Mouse (Mus musculus) lung, embryonic 15.5 days (tissue): ENCODE measurements around the gene Hmgcl. TPM values are rescaled to one million over a fixed set of nuclear protein-coding genes. Genes with fewer than 3 reads are reported as not detected.
A peak's percentile ranks its signal among the peaks of the same experiment; 100 is the strongest.

Experiments
- ATAC-seq: fragments of 200-750 bp; cut with Nextera tagmentation; 2 replicates; pipeline ENCODE4 v1.8.0; 2017; ENCODE audit warnings: moderate number of reproducible peaks, borderline replicate concordance; ENCODE audit not compliant: low FRiP score, low TSS enrichment; ENCODE audit errors: extremely low read depth
- H3K27ac ChIP-seq: fragments of 300-500 bp; sonication (generic); 2 replicates; pipeline ENCODE4 v1.5.1; 2015; ENCODE audit warnings: moderate library complexity, mild to moderate bottlenecking, inconsistent platforms
- H3K27me3 ChIP-seq: fragments of 300-500 bp; sonication (generic); 2 replicates; pipeline ENCODE4 v1.6.1; 2015; ENCODE audit warnings: inconsistent platforms
- H3K36me3 ChIP-seq: fragments of 300-500 bp; sonication (generic); 2 replicates; pipeline ENCODE4 v1.6.1; 2015; ENCODE audit warnings: inconsistent platforms
- H3K4me1 ChIP-seq: fragments of 300-500 bp; sonication (generic); 2 replicates; pipeline ENCODE4 v1.6.1; 2015; ENCODE audit warnings: inconsistent platforms
- H3K4me2 ChIP-seq: fragments of 300-500 bp; sonication (generic); 2 replicates; pipeline ENCODE4 v1.6.1; 2015; ENCODE audit warnings: inconsistent platforms, mild to moderate bottlenecking, moderate library complexity
- H3K4me3 ChIP-seq: fragments of 300-500 bp; sonication (generic); 2 replicates; pipeline ENCODE4 v1.5.1; 2015; ENCODE audit warnings: mild to moderate bottlenecking, inconsistent platforms
- H3K9ac ChIP-seq: fragments of 300-500 bp; sonication (generic); 2 replicates; pipeline ENCODE4 v1.6.1; 2015; ENCODE audit warnings: inconsistent platforms
- H3K9me3 ChIP-seq: fragments of 300-500 bp; sonication (generic); 2 replicates; pipeline ENCODE4 v1.6.1; 2016; ENCODE audit warnings: inconsistent platforms
- WGBS: fragments of 180-500 bp; shearing (Covaris S2); methylation state at CpG from one replicate; pipeline ENCODE4 v1.1.7; 2015; 5-methylcytosine and 5-hydroxymethylcytosine counted together
- polyA plus RNA-seq: library from polyadenylated mRNA; unstranded; fragments of >200 nt; fragmentation: Nextera tagmentation; extraction: Ambion mirVana; gene quantifications from 2 replicates; pipeline ENCODE4 v1.2.1, GENCODE M21; 2015

Hmgcl gene
- 76.1 TPM in 2 replicates for polyA plus RNA-seq

DNA sequence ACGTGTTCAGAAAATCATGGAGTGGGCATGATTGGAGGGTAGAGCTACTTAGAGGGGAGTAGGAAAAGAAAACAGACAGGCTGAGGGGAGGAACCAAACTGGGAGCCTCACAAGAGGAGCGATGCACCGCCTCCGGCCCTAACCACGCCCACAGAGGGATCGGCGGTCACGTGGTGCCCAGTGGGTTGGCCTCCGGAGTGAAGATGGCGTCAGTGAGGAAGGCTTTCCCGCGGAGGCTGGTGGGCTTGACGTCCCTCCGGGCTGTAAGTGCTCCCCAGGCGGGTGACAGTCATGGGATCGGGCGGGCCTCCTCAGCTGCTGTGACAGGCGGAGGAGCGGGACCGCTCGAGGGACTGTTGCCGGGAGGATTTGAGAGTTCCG, at the start of gene Hmgcl:
Gene Hmgcl (plus strand): TSS at position 171 of the 381 bp plus-strand sequence.
- peak; percentile 94 for ATAC-seq
- Histone ChIP-seq H3K4me1 (peaks cover 29% of the 10 kb centered on the region), H3K9me3 (no peaks in the 10 kb centered on the region), H3K4me2 (peak within 1 kb of the TSS; percentile 85), H3K27me3 (no peaks in the 10 kb centered on the region), H3K4me3 (peak within 1 kb of the TSS; percentile 79), H3K36me3 (peaks cover 6% of the 10 kb centered on the region; the same call in 1 of the 2 replicates), H3K9ac (peak within 1 kb of the TSS; percentile 64), H3K27ac (peak within 1 kb of the TSS; percentile 65)
- WGBS, result under 1% methylated on average over 23 of the region's 23 CpGs

DNA sequence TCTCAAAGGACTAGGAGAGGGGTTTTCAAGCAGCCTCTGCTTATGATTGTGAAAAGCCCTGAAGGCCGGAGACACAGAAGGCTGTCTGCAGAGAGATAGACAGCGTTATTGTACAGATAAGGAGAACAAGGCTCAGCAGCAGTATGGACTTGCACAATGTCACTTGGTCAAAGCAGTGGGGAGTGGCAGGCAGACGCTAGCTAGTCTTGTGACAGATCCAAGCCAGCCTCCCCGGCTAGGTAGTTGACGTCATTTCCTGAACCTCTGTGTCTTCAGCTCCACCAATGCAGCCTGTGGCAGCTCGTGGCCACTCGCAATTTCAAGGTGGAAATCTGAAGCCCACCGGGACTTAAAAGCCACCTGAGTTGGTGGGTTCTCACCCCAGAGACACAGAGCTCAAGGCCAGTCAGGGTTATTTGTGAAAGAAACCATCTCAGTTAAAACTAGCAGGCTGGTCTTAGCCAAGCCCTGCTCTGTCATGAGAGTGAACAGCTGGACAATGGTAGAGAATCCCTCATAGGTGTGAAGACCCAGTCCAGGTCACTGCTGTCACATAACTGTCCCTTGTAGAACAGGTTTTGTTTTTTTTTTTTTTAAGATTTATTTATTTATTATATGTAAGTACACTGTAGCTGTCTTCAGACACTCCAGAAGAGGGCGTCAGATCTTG, 47.7 kb upstream of the Hmgcl start:
- Histone ChIP-seq H3K4me3 (no peak overlapping the region), H3K9ac (no peak overlapping the region), H3K9me3 (no peaks in the 10 kb centered on the region), H3K36me3 (no peaks in the 10 kb centered on the region), H3K4me2 (no peak overlapping the region), H3K4me1 (no peaks in the 10 kb centered on the region), H3K27me3 (no peaks in the 10 kb centered on the region), H3K27ac (no peak overlapping the region)
- no peak; the same call in 1 of the 2 replicates for ATAC-seq
- 47% methylated on average over 9 of the region's 9 CpGs for WGBS

DNA sequence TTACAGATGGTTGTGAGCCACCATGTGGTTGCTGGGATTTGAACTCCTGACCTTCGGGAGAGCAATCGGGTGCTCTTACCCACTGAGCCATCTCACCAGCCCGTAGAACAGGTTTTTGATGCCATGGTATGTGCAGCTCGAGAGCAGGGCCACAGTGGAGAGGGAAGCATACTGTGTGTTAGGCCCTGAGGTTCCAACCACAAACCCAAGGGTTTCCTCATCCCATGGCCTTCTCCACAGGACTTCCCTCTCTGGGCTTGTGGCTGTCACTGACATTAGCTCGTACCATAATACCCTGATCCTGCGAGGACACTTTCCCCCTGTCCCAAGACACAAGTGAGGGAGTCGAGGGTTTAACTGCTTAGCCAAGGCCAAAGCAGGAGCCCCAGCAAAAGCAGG, 47.2 kb upstream of the Hmgcl start:
- 87% methylated on average over 7 of the region's 7 CpGs for WGBS

GRCm38 (mm10) chr4:135900008-135900407, 46.2 kb upstream of the Hmgcl start:
- no peaks in the 10 kb centered on the region for H3K27me3 ChIP-seq
- WGBS, result 81% methylated on average over 5 of the region's 5 CpGs
- no peak for ATAC-seq
- H3K9me3 ChIP-seq, result no peaks in the 10 kb centered on the region
- no peaks in the 10 kb centered on the region for H3K4me1 ChIP-seq
- no peak overlapping the region for H3K9ac ChIP-seq
- no peaks in the 10 kb centered on the region for H3K36me3 ChIP-seq
- no peak overlapping the region for H3K27ac ChIP-seq
- H3K4me3 ChIP-seq, result no peak overlapping the region
- H3K4me2 ChIP-seq, result no peak overlapping the region

More for the DNA sequence above, 47.2 kb upstream of the Hmgcl start:
- Histone ChIP-seq H3K4me3 (no peak overlapping the region), H3K9me3 (no peaks in the 10 kb centered on the region), H3K4me2 (no peak overlapping the region), H3K27ac (no peak overlapping the region), H3K4me1 (no peaks in the 10 kb centered on the region), H3K9ac (no peak overlapping the region), H3K36me3 (no peaks in the 10 kb centered on the region), H3K27me3 (no peaks in the 10 kb centered on the region)
- ATAC-seq, result no peak

DNA sequence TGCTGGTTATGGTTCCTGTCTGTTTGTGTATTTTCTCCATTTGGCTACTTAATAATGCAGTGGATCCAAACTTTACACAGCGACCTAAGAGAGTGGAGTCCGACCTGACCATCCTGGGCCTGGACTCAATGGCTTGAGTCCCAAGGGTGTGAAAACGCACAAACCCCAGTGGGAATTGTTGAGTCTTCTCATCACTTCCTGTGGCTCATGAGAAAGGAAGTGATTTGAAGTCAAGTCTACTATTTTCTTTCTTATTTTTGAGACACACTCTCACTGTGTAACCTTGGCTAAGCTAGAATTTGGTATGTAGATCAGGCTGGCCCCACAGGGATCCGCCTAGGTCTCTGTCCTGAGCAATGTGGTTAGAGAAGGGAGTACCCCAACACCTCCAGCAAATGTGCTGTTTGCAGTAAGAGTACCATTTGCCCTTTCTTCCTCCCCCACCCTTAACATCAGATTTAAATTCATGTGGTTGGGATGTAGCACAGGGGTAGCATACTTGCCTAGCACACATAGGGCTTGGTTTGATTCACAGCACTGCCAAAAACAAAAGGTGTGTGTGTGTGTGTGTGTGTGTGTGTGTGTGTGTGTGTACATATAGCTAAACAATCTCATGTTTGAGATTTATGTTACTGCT, 43.5 kb upstream of the Hmgcl start:
- ATAC-seq, result no peak

DNA sequence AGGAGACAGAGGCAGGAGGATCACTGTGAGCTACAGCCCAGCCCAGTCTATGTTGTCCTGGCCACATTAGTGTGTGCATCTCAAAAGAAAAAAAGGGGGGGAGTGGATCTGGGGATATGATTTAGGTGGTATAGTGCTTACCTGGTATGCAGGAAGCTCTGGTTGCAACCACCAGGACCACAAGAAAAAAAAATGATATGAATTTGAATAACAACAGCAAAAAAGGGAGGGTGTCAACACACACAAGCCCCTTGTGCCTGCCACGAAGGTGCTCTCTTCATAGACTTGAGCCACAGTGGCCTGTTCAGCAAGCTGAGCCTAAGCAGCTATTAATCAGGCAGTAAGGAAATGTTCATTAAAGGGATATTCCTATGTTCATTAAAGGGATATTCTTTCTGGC, 41.4 kb upstream of the Hmgcl start:
- Histone ChIP-seq H3K36me3 (no peaks in the 10 kb centered on the region), H3K9me3 (no peaks in the 10 kb centered on the region), H3K4me1 (no peaks in the 10 kb centered on the region), H3K27ac (no peak overlapping the region), H3K9ac (no peak overlapping the region), H3K27me3 (no peaks in the 10 kb centered on the region), H3K4me3 (no peak overlapping the region), H3K4me2 (no peak overlapping the region)
- 58% methylated on average over 1 of the region's 1 CpGs for WGBS
- ATAC-seq, result no peak

More for the DNA sequence above, 43.5 kb upstream of the Hmgcl start:
- Histone ChIP-seq H3K4me3 (no peak overlapping the region), H3K27ac (no peak overlapping the region), H3K4me1 (no peaks in the 10 kb centered on the region), H3K9ac (no peak overlapping the region), H3K4me2 (no peak overlapping the region), H3K9me3 (no peaks in the 10 kb centered on the region), H3K36me3 (no peaks in the 10 kb centered on the region), H3K27me3 (no peaks in the 10 kb centered on the region)
- 79% methylated on average over 4 of the region's 4 CpGs for WGBS

GRCm38 (mm10) chr4:135906633-135907032, 39.6 kb upstream of the Hmgcl start:
- ATAC-seq, result no peak
- no peak overlapping the region for H3K4me3 ChIP-seq

GRCm38 (mm10) chr4:135909326-135910066, 36.8 kb upstream of the Hmgcl start:
- no peak overlapping the region for H3K9ac ChIP-seq
- no peaks in the 10 kb centered on the region for H3K36me3 ChIP-seq
- ATAC-seq, result no peak
- no peaks in the 10 kb centered on the region for H3K4me1 ChIP-seq
- H3K9me3 ChIP-seq, result no peaks in the 10 kb centered on the region
- WGBS, result 30% methylated on average over 13 of the region's 13 CpGs
- H3K27ac ChIP-seq, result no peak overlapping the region
- H3K4me3 ChIP-seq, result no peak overlapping the region
- H3K27me3 ChIP-seq, result no peaks in the 10 kb centered on the region
- H3K4me2 ChIP-seq, result no peak overlapping the region

More at GRCm38 (mm10) chr4:135906633-135907032, 39.6 kb upstream of the Hmgcl start:
- no peaks in the 10 kb centered on the region for H3K27me3 ChIP-seq
- 40% methylated on average over 3 of the region's 3 CpGs for WGBS
- H3K4me1 ChIP-seq, result no peaks in the 10 kb centered on the region
- H3K9me3 ChIP-seq, result no peaks in the 10 kb centered on the region
- H3K9ac ChIP-seq, result no peak overlapping the region
- H3K27ac ChIP-seq, result no peak overlapping the region
- no peaks in the 10 kb centered on the region for H3K36me3 ChIP-seq
- no peak overlapping the region for H3K4me2 ChIP-seq

- Histone ChIP-seq H3K4me1 (no peaks in the 10 kb centered on the region), H3K9me3 (no peaks in the 10 kb centered on the region), H3K36me3 (no peaks in the 10 kb centered on the region), H3K27me3 (no peaks in the 10 kb centered on the region), H3K4me3 (no peak overlapping the region), H3K27ac (no peak overlapping the region), H3K4me2 (no peak overlapping the region), H3K9ac (no peak overlapping the region)
- 61% methylated on average over 7 of the region's 7 CpGs for WGBS
- ATAC-seq, result no peak
These were observed 34.7 kb upstream of the Hmgcl start for GRCm38 (mm10) chr4:135911531-135911930.

GRCm38 (mm10) chr4:135912164-135912563, 34.1 kb upstream of the Hmgcl start:
- no peaks in the 10 kb centered on the region for H3K36me3 ChIP-seq

DNA sequence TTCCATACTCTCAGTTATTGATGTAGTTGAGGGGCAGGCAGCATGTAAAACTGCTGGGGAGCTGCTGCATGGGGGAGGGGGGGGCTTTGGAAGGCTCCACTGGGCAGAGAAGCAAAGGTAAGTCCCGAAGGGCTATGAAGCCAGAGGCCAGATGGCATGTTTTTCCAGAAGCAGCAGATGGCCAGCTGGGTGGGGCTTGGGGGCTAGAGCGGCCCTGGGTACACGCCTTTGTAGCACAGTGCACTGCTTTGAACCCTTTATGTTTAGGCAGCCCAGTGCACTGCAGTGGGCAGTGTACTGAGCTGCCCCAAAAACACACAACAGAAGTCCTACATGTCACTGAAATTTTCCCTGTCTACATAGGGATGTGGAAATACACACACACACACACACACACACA, 33.4 kb upstream of the Hmgcl start:
- no peak for ATAC-seq
- no peak overlapping the region for H3K4me3 ChIP-seq
- no peak overlapping the region for H3K4me2 ChIP-seq
- no peak overlapping the region for H3K27ac ChIP-seq
- no peaks in the 10 kb centered on the region for H3K27me3 ChIP-seq
- no peaks in the 10 kb centered on the region for H3K36me3 ChIP-seq
- H3K9ac ChIP-seq, result no peak overlapping the region
- WGBS, result 43% methylated on average over 3 of the region's 3 CpGs
- H3K9me3 ChIP-seq, result no peaks in the 10 kb centered on the region
- H3K4me1 ChIP-seq, result no peaks in the 10 kb centered on the region

More at GRCm38 (mm10) chr4:135912164-135912563, 34.1 kb upstream of the Hmgcl start:
- no peak for ATAC-seq
- 0 out of 2 replicates have a peak overlapping the region, but pooled peaks have one; percentile 20 for H3K27ac ChIP-seq
- no peak overlapping the region for H3K4me2 ChIP-seq
- H3K9me3 ChIP-seq, result no peaks in the 10 kb centered on the region
- no peak overlapping the region for H3K9ac ChIP-seq
- H3K4me1 ChIP-seq, result no peaks in the 10 kb centered on the region
- H3K4me3 ChIP-seq, result no peak overlapping the region
- no peaks in the 10 kb centered on the region for H3K27me3 ChIP-seq
- WGBS, result 46% methylated on average over 3 of the region's 3 CpGs

DNA sequence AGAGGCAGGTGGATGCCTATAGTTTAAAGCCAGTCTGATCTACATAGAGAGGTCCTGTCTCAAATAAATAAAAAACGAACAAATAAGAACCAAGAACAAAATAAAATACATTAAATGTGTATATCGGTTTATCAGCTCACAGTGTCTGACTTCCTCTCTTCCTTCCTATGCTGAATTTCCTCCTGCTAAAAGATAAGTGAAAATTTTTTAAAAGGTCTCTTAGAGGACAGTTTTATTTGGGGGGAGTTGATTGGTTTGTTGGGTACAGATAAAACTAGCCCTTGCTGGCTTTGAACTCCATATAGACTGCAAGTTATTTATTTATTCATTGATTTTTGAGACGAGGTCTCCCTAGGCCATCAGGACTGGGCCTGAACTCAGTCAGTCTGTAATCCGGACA, 32.8 kb upstream of the Hmgcl start:
- ATAC-seq, result no peak
- no peaks in the 10 kb centered on the region for H3K27me3 ChIP-seq
- no peaks in the 10 kb centered on the region for H3K9me3 ChIP-seq
- H3K9ac ChIP-seq, result no peak overlapping the region
- H3K4me2 ChIP-seq, result no peak overlapping the region
- H3K36me3 ChIP-seq, result no peaks in the 10 kb centered on the region
- no peaks in the 10 kb centered on the region for H3K4me1 ChIP-seq
- no peak overlapping the region for H3K4me3 ChIP-seq
- H3K27ac ChIP-seq, result no peak overlapping the region
- 52% methylated on average over 4 of the region's 4 CpGs for WGBS
